Mouse (Mus musculus) cerebellum, adult 2 months (tissue): ENCODE data around the gene Dync1h1.

Experiments used
- CTCF ChIP-seq: fragments of 200-500 bp; IDR thresholded peaks from 2 replicates; pipeline ENCODE4 v1.5.1; 2011; ENCODE audit warnings: low read depth, mild to moderate bottlenecking, control low read depth, low read length, moderate library complexity, borderline replicate concordance; ENCODE audit not compliant: insufficient read depth
- POLR2A ChIP-seq: fragments of 200-500 bp; IDR thresholded peaks from 2 replicates; pipeline ENCODE4 v1.6.1; 2011; ENCODE audit warnings: low read length, control low read depth, borderline replicate concordance; ENCODE audit not compliant: insufficient read depth

DNA sequence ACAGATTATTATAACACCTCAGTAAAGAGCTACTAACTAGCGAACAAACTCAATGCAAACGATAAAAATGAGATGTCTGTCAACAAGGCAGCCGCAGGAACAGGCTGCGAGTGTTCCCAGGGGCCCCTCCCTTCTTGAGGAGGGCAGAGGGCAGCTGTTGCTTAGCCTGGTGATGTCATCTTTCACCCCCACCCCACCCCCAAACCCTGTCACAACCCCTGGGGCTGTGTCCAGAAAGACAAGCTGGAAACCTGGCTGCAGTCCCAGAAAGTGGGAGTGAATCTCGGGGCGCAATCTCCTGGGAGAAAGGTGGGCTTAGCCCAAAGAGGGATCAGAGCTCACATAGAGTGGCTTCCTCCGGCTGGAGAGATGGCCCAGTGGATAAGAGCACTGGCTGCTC, 79.9 kb downstream of the Dync1h1 start:
- TF ChIP-seq POLR2A (no peak), CTCF (no peak)
